Mouse (Mus musculus) bone marrow macrophage, adult 2 months (primary cell): Measurements from ENCODE around the gene Man2a1.

ENCODE experiments used
- CTCF ChIP-seq: IDR thresholded peaks from 2 replicates; pipeline ENCODE4 v1.5.1; 2012; ENCODE audit warnings: low read depth, mild to moderate bottlenecking, low read length, moderate library complexity
- POLR2A ChIP-seq: IDR thresholded peaks from 2 replicates; pipeline ENCODE4 v1.6.1; 2012; ENCODE audit warnings: mild to moderate bottlenecking, low read depth, low read length, borderline replicate concordance

GRCm38 (mm10) chr17:64763491-64763890 lies 163.0 kb downstream of the Man2a1 start:
- TF ChIP-seq CTCF = no peak
- no peak for TF ChIP-seq POLR2A
